Mouse (Mus musculus): Measurements from ENCODE around the gene Mdm2.

Mdm2 gene

DNA sequence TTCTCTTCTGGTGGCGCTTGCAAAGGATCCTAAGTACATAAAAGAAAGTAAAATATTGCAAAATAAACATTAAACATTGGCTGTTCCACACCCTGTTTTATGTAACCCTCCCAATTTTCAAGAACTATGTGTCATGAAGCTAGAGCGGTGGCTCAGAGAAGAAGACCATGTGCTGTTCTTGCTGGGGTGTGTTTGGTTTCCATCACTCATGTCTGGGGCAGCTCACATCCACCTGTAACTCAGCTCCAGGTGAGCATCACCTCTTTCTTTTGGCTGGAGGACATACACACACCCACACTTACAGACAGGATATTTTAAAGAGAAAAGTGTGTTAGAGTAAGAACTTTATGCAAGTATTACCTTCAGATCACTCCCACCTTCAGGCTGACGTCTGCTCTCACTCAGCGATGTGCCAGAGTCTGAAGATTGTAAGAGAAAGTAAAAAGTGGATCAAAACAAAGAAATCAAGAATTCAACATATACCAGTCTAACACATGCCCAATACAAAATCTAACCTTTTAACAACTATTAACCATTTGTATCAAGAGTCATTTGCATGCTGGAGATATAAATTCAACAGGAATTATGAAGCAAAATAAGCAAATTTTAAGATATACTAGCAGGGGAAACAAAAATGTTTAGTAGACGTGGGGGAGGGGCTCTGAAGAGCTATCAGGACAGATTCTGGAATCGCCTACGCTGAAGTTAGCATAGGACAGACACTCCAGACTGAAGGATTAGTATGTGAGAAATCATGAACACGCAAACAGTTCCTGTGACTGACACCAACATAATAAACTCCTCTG lies 14.3 kb downstream of the Mdm2 start:
- DNase-seq: no peak

DNA sequence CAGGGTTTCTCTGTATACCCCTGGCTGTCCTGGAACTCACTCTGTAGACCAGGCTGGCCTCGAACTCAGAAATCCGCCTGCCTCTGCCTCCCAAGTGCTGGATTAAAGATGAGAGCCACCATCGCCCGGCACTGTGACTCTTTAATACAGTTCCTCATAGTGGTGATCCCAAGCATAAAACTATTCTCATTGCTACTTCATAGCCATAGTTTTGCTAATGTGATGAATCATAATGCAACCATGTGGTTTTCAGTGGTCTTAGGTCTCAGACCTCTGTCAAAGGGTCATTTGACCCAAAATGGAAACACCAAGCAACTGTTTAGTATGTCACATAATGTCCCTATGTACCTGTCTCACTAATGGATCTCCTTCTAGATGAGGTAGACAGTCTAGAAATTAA lies 15.0 kb downstream of the Mdm2 start:
- no peak for DNase-seq

- DNase-seq: no peak
These were observed 15.5 kb downstream of the Mdm2 start for GRCm38 (mm10) chr10:117695027-117695426.

DNA sequence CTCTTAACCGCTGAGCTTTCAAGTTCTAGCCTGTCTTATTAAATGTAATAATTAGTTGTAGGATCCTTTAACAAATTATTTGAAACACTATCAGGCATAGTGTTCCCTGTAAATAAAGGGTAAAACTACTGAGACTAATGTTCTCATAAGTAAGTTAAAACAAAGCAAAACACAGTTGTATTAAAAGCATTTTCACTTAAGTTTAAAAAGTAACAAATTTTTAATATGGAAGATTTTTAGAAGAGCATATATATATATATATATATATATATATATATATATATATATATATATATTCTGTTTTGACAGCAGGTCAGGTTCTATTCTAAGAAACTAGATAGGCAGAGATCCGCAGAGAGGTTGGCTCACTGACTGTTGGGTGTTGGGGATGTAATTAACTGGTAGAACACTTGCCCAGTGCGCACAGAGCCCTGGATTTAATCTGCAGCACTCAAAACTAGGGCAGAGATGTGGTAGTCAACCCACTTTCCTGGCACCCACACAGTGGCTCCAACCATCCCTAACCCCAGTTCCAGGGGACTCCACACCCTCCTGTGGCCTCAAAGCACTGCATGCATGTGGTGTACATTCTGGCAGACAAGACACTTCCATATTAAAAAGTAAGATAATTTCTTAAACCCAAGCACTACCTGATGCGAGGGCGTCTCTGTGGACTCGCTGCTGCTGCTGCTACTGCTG lies 16.2 kb downstream of the Mdm2 start:
- no peak for DNase-seq

DNA sequence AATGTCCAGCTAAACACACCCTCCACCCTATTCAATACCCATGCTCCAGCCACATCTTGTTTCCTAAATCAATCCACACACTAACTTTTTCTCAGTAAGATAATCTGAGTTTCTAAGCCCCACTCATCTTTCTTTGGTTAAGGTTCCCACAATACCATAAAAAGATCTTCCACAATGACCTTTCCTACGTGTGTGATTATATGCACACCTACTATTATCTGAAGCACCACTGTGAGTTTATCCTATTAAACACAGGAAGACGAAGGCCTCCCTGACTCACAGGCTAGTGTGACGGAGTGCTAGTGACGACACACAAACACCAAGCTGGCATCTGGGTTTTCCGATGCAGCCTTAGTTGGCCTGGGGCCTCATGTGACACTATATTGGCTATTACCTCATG lies 17.6 kb downstream of the Mdm2 start:
- no peak for DNase-seq

- DNase-seq: no peak
These were observed 18.4 kb downstream of the Mdm2 start for GRCm38 (mm10) chr10:117692173-117692572.

DNA sequence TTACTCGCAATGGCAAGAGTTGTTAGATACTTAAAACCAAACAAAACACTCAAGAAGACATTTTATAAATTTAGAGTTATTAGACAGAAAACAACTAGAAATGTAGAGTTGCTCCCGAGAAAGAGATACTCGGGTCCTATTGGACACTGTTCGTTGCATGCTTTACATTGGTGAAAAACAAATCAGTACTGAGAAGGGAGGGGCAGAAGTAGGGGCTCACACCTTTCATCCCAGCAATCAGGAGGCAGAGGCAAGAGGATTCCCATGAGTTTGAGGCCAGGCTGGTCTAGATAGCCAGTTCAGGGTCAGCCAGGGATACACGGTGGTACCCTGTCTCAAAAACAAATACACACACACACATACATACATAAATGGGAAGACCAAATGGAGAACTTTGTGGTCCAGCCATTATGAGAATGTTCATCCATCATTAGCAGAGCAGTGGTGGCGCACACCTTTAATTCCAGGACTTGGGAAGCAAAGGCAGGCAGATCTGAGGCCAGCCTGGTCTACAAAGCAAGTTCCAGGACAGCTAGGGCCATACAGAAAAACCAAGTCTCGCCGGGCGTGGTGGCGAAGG lies 19.1 kb downstream of the Mdm2 start:
- no peak for DNase-seq

- DNase-seq: no peak
These were observed 19.7 kb downstream of the Mdm2 start for GRCm38 (mm10) chr10:117690770-117691296.

GRCm38 (mm10) chr10:117690101-117690352 lies 20.5 kb downstream of the Mdm2 start:
- no peak for DNase-seq

DNA sequence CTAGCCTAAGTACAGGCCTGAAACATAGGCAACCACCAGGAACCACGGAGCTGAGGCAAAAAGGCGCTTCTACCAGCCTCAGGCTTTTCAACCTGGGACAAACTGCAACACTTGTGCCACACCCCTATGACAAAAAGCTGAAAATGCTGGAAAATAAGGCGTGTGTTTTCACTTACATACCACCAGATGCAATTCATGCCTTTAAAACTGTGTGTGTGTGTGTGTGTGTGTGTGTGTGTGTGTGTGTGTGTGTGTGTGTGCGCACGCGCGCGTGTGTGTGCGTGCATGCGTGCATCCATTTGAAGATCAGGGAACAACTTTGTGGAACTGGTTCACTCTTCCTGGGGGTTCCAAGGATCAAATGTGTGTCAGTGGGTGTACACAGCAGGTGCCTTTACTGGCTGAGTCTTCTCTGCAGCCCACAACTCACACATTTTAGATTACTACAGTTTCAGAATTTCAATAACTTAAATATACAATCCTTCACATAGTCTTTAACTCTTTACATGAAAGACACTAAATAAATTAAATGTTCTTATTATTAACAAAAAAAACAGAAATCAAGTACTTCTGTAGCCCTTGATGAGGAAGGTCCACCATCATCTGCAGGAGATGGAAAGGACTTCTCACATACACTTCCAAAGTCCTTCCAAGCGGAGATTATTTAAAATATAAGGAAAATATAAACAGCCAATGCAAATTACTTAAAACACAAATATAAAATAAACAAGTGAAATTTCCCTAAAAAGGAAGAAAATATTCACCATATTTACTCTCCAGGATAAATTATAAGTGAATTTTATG lies 21.1 kb downstream of the Mdm2 start:
- DNase-seq: no peak

DNA sequence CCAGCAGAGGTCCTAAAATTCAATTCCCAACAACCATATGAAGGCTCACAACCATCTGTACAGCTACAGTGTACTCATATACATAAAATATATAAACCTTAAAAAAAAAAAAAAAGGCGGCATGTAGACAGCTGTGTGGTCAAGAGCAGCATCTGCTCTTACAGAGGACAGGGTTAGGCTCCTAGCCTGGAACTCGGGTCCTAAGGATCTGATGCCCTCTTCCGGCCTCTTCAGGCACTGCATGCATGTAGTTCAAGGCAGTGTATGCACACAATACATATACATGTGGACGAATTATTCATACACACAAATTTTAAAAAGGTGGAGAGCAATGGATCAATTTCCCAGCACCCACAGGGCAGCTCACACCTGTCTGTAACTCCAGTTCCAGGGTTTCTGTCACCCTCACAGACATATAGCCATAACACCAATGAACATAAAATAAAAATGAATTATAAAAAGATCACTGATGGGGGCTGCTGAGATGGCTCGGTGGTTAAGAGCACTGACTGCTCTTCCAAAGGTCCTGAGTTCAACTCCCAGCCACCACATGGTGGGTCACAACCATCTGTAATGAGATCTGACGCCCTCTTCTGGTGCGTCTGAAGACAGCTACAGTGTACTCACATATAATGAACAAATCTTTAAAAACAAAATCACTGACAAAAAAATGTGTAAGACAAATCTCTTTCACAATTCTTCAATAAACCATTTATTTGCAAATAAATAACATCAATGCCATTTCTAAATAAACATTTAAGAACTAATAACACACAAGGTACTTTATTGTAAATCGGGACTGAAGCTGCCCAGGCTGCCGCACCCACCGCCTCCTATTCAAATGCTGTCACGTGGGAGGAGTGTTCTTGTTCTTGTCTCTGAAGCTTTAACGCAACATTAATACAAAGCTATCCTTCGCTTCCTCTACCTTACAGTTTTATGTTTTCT lies 22.1 kb downstream of the Mdm2 start:
- DNase-seq: peak; percentile 37 to 67

DNA sequence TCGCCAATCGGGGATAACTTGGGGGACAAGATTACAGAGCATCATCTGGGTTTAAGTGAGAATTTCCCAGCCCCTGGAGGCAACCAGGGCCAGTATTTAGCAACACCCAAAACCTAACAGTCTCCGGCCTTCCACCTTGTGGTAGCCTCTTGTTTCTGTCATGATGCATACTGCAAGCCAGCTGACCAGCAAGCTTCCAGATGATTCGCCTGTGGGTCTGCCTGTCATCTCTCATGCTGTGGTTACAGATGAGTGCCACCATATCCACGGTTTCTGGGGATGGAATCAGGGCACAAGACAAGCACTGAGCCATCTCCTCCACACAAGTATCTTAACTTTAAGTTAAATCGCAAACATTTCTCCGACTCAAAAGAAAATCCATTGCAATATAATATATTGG lies 23.0 kb downstream of the Mdm2 start:
- DNase-seq: no peak

DNA sequence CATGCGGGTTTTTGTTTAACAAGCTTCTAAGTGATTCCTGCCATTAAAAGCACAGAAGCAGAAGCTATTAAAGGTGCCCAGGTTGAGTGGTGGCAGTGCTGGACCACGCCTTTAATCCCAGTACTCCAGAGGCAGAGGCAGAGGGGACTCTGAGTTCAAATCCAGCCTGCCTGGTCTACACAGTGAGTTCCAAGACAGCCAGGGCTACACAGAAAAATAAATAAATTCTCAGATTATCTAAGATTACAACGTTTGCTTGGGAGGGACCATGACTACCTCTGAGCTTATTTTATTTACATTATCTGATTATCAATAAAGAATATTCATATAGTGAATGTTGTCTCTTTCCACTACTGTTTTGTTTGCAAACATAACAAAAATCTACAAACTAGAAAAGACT lies 23.5 kb downstream of the Mdm2 start:
- no peak for DNase-seq

DNA sequence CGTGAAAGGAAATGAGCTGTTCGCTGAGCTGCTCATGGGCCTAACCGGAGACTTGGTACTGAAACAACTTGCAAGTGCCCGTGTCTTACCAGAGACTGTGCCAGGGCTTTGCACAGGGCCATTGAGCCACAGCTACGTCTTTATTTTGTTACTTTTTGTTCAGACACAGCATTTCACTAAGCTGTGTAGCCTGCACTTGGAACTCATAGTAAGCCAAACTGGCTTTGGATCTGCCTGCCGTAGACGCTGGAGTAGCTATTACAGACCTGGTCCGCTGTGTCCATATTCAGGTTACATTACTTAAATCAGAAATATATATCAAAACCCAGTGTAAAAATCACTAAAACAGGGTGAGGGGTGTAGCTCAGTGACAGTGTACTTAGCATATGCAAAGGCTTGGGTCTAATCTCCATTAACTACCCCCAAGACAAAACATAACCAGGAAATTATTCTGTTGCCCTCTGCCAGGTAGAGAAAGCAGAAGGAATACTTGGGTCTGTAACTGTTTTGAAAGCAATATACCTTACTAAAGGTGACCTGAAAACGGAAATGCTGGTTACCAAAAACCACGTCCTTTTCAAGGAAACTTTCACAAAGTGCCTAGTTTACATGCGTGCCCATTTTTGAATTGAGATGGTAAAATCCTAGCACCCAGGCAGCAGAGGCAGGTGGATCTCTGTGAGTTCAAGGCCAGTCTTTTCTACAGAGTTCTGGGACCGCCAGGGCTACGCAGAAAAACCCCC lies 24.5 kb downstream of the Mdm2 start:
- DNase-seq: no peak

- DNase-seq: no peak
These were observed 25.2 kb downstream of the Mdm2 start for GRCm38 (mm10) chr10:117685171-117685848.

DNA sequence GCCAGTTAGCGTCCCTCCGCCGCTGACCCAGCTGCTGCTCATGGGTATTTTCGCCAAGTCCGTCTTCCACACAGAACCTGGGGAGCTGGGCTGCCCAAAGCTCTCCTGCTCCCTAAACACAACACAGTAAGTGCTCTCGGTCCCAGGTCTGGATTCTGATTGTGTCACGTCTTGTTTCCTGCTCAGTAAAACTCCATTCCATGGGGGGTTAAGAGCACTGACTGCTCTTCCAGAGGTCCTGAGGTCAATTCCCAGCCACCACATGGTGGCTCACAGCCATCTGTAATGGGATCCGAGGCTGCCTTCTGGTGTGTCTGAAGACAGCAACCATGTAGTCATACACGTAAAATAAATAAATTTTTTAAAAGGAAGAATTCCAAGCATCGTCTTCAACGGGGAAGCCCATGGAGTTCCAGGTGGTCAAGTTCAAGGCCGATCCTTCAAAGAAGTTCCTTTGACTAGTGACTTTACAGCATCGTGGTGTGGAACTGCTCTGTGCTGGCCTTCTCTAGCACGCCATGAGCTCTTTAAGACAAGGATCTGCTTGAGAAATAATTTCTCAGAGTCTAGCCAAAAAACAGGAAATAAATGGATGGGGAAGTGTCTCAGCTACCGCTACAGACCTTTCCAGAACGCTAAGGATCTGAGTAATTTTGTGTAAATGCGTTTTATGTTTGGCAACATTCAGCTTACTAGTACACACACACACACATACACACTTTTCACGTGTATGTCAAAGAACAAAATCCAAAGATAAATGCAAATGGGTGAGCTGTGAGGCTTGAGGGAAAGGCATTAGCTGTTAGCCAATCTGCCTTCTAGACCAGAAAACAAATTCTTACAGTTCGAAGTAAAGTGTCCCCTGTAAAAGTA lies 26.0 kb downstream of the Mdm2 start:
- DNase-seq: no peak

GRCm38 (mm10) chr10:117683734-117684037 lies 26.9 kb downstream of the Mdm2 start:
- DNase-seq: no peak

DNA sequence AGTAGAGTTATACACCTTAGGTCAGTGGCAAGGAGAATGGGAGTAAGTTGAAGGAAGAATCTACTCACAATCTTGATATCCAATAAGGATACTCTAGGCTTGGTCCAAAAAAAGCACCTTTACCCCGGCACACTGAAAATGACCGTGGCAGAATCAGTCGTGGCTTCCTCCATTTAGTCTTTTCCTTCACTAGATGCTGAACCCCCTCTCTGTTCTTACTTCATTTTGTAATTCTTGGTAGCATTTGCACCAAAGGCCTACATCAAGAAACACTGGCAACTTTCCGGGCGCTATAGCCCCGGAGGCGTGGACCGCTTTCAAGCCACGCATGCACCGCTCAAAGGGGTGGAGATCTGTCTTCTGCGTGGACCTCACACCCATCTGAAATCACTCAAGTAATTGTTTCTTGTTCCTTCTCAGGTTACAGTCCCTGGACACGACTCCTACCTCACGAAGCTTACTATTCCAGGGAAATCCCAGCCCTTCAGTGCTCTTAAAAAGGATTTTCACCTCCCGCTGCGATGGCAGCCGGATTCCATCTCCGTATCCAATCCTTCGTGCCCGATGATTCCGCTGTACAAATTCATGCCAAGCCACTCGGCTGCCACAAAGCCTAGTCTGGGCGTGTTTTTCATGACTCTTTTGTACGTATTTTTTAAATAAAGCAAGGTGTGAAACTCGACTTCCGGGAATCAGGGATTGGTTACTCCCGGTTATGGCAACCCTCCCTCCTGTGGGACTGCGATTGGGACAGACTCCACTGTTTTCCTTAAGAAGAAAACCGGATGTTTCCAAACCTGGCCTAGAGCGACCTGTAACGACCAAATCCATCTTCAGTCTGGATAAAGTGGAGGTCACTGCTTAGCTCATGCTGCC lies 27.5 kb downstream of the Mdm2 start:
- DNase-seq: no peak

Data from kidney, postnatal 36 days (tissue).